ENCODE assay signal across 14 mouse cellular contexts in the genomic region with DNA sequence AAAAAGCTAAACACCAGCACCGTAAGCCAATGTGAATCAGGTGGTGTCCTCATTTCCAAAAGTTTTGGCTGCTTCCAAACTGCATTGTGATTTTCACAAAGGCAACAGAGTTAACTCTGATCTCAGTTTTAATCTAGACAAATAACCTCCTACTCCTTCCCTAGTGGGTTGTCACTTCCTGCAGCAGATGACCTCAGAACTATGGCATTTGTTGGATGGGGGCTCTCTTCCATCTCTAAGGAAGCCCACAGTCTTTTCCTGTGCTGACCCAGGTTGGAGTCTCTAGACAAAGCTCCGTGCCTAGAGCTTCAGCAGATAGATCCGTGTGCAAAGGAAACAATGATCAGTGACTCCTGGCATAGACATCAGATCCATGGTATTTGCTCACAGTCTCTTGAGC. TPM values are rescaled to one million over a fixed set of nuclear protein-coding genes. Genes with fewer than 3 reads are reported as not detected.
A peak's percentile ranks its signal among the peaks of the same experiment; 100 is the strongest.
DNase-seq lines count a peak whose midpoint lies in the region; ATAC-seq and TF ChIP-seq lines count a peak whose summit lies in the region.
"Had no signal": no experiment of that assay in that cellular context is flagged by ENCODE, and none has a peak within 500 bp of the region (broad histone marks: within the 10 kb centered on the region; RNA-seq: fewer than 3 reads in every experiment).

No protein-coding gene starts in this region.

- no peaks in the 10 kb centered on the region for H3K79me2 ChIP-seq in MEL (ENCODE audit: control insufficient read depth, insufficient read depth, low read length, poor library complexity)

- DNase-seq in intestine, embryonic 14.5 days (ENCODE audit: low spot score), result peak; percentile 36
- DNase-seq in MEL (ENCODE audit: low read depth, low spot score), result peak; percentile 13
- DNase-seq in liver, embryonic 14.5 days (ENCODE audit: low read depth in 3 of 3, low spot score in 3 of 3), result no peak
- DNase-seq in adrenal gland, postnatal 4 days (ENCODE audit: low spot score in 2 of 2), result no peak
- DNase-seq in gastrocnemius, postnatal 4 days (ENCODE audit: low spot score in 2 of 2), result no peak
- DNase-seq in layer of hippocampus, adult 8-10 months (ENCODE audit: low spot score in 2 of 2), result no peak
- DNase-seq: adrenal gland, postnatal 14 days; cerebellum, adult 11 months; kidney, postnatal 14 days; layer of hippocampus, postnatal 36 days; thymus, postnatal 14 days had no signal

- no peak overlapping the region for H3K4me2 ChIP-seq in intestine, embryonic 14.5 days (ENCODE audit: low read length)
- H3K4me2 ChIP-seq in intestine, embryonic 15.5 days (replicated peaks), result no peak overlapping the region
- H3K4me2 ChIP-seq in heart, embryonic 15.5 days, result no peak overlapping the region
- peak overlapping the region; percentile 63 for H3K4me2 ChIP-seq in liver, embryonic 14.5 days (ENCODE audit: low read depth)
- H3K4me2 ChIP-seq: neural tube, embryonic 13.5 days had no signal

- H3K9me3 ChIP-seq in intestine, embryonic 14.5 days (ENCODE audit: control insufficient read depth, low read length), result no peaks in the 10 kb centered on the region
- no peaks in the 10 kb centered on the region for H3K9me3 ChIP-seq in intestine, embryonic 15.5 days
- H3K9me3 ChIP-seq in MEL (replicated peaks; ENCODE audit: insufficient read depth, low read length), result no peaks in the 10 kb centered on the region
- no peaks in the 10 kb centered on the region for H3K9me3 ChIP-seq in heart, embryonic 15.5 days (replicated peaks)
- H3K9me3 ChIP-seq in liver, embryonic 14.5 days (ENCODE audit: control insufficient read depth, low read length), result no peaks in the 10 kb centered on the region
- H3K9me3 ChIP-seq: neural tube, embryonic 13.5 days had no signal

- TF ChIP-seq CTCF in MEL (IDR thresholded peaks at IDR 0.05 in 2 of 3, conservative IDR thresholded peaks at IDR 0.05 in 1 of 3; ENCODE audit: control insufficient read depth in 1 of 3, insufficient read depth in 1 of 3, low read depth in 2 of 3, low read length in 3 of 3, poor library complexity in 1 of 3, severe bottlenecking in 1 of 3), result no peak
- TF ChIP-seq CTCF in liver, embryonic 14.5 days (IDR thresholded peaks at IDR 0.05; ENCODE audit: low read depth), result no peak

- no peak for TF ChIP-seq EP300 in MEL (IDR thresholded peaks at IDR 0.05; ENCODE audit: low read depth in 1 of 2, low read length in 2 of 2)
- no peak for TF ChIP-seq EP300 in liver, embryonic 14.5 days (IDR thresholded peaks at IDR 0.05; ENCODE audit: low read depth)

- H3K9ac ChIP-seq in intestine, embryonic 14.5 days (ENCODE audit: low read length), result no peak overlapping the region
- no peak overlapping the region for H3K9ac ChIP-seq in intestine, embryonic 15.5 days
- no peak overlapping the region for H3K9ac ChIP-seq in MEL (ENCODE audit: control insufficient read depth, low read depth, low read length, poor library complexity, severe bottlenecking)
- H3K9ac ChIP-seq in heart, embryonic 15.5 days, result no peak overlapping the region
- H3K9ac ChIP-seq in liver, embryonic 14.5 days (replicated peaks), result peak overlapping the region; percentile 50
- H3K9ac ChIP-seq: neural tube, embryonic 13.5 days had no signal

- TF ChIP-seq POLR2A in MEL (IDR thresholded peaks at IDR 0.05; ENCODE audit: control insufficient read depth in 1 of 2, insufficient read depth in 1 of 2, low read depth in 1 of 2, low read length in 2 of 2, poor library complexity in 1 of 2), result no peak

- WGBS in intestine, embryonic 14.5 days, result 61% methylated on average over 3 of the region's 3 CpGs
- WGBS in intestine, embryonic 15.5 days, result 55% methylated on average over 3 of the region's 3 CpGs
- 53% methylated on average over 3 of the region's 3 CpGs for WGBS in heart, embryonic 15.5 days
- WGBS in liver, embryonic 14.5 days (ENCODE audit: insufficient replicate concordance), result 41% methylated on average over 3 of the region's 3 CpGs

- H3K27ac ChIP-seq in intestine, embryonic 14.5 days (ENCODE audit: low read depth), result no peak overlapping the region
- no peak overlapping the region for H3K27ac ChIP-seq in intestine, embryonic 15.5 days
- H3K27ac ChIP-seq in MEL (ENCODE audit: control insufficient read depth, low read depth, low read length), result peak overlapping the region; percentile 45
- H3K27ac ChIP-seq in heart, embryonic 15.5 days, result no peak overlapping the region
- peak overlapping the region; percentile 94 for H3K27ac ChIP-seq in liver, embryonic 14.5 days
- H3K27ac ChIP-seq: neural tube, embryonic 13.5 days had no signal

- 0 out of 2 replicates have a peak, but pooled peaks cover 2% of the 10 kb centered on the region for H3K4me1 ChIP-seq in intestine, embryonic 14.5 days (replicated peaks; ENCODE audit: control insufficient read depth, insufficient read depth, low read length)
- H3K4me1 ChIP-seq in intestine, embryonic 15.5 days (replicated peaks), result no peaks in the 10 kb centered on the region
- peaks cover 11 to 14% of the 10 kb centered on the region in 2 experiments for H3K4me1 ChIP-seq in MEL (ENCODE audit: control insufficient read depth in 1 of 2, insufficient read depth in 2 of 2, low read length in 2 of 2)
- peaks cover 4% of the 10 kb centered on the region; the same call in 1 of the 2 replicates for H3K4me1 ChIP-seq in heart, embryonic 15.5 days (replicated peaks)
- peaks cover 49 to 54% of the 10 kb centered on the region in 2 experiments for H3K4me1 ChIP-seq in liver, embryonic 14.5 days (replicated peaks; ENCODE audit: control insufficient read depth in 2 of 2, insufficient read depth in 2 of 2, low read length in 1 of 2)
- H3K4me1 ChIP-seq: neural tube, embryonic 13.5 days had no signal

- ATAC-seq in intestine, embryonic 14.5 days (replicated peaks; ENCODE audit: low FRiP score, low TSS enrichment, low read depth), result no peak
- no peak for ATAC-seq in intestine, embryonic 15.5 days
- peak; percentile 43; the same call in 1 of the 2 replicates for ATAC-seq in heart, embryonic 15.5 days (replicated peaks; ENCODE audit: insufficient number of reproducible peaks, insufficient read depth, low FRiP score, low read depth)
- ATAC-seq in liver, embryonic 14.5 days (ENCODE audit: insufficient read depth), result no peak

- no peak for TF ChIP-seq RAD21 in MEL (IDR thresholded peaks at IDR 0.05; ENCODE audit: low read depth, low read length)

- H3K27me3 ChIP-seq in intestine, embryonic 14.5 days (replicated peaks; ENCODE audit: control insufficient read depth, insufficient read depth, low read length), result no peaks in the 10 kb centered on the region
- H3K27me3 ChIP-seq in intestine, embryonic 15.5 days (replicated peaks), result no peaks in the 10 kb centered on the region
- no peaks in the 10 kb centered on the region for H3K27me3 ChIP-seq in MEL (ENCODE audit: control insufficient read depth in 1 of 2, insufficient read depth in 2 of 2, low read length in 2 of 2)
- H3K27me3 ChIP-seq in heart, embryonic 15.5 days, result no peaks in the 10 kb centered on the region
- H3K27me3 ChIP-seq in liver, embryonic 14.5 days (ENCODE audit: control insufficient read depth, insufficient read depth, low read length), result no peaks in the 10 kb centered on the region
- H3K27me3 ChIP-seq: neural tube, embryonic 13.5 days had no signal

- no peak overlapping the region for H3K4me3 ChIP-seq in intestine, embryonic 14.5 days (ENCODE audit: low read depth, low read length)
- no peak overlapping the region for H3K4me3 ChIP-seq in intestine, embryonic 15.5 days (replicated peaks)
- H3K4me3 ChIP-seq in MEL (ENCODE audit: control insufficient read depth in 1 of 2, insufficient read depth in 1 of 2, low read depth in 2 of 2, low read length in 2 of 2), result no peak overlapping the region
- H3K4me3 ChIP-seq in heart, embryonic 15.5 days, result no peak overlapping the region
- no peak overlapping the region for H3K4me3 ChIP-seq in liver, embryonic 14.5 days (ENCODE audit: insufficient read depth in 1 of 2, low read depth in 2 of 2, low read length in 2 of 2)
- H3K4me3 ChIP-seq: neural tube, embryonic 13.5 days had no signal

- H3K36me3 ChIP-seq in intestine, embryonic 14.5 days (ENCODE audit: control insufficient read depth, insufficient read depth, low read length), result no peaks in the 10 kb centered on the region
- H3K36me3 ChIP-seq in intestine, embryonic 15.5 days, result no peaks in the 10 kb centered on the region
- peaks cover 0 to 23% of the 10 kb centered on the region in 2 experiments; a peak in 2 of 4 replicates for H3K36me3 ChIP-seq in MEL (ENCODE audit: control insufficient read depth in 1 of 2, insufficient read depth in 2 of 2, low read length in 2 of 2)
- H3K36me3 ChIP-seq in heart, embryonic 15.5 days, result no peaks in the 10 kb centered on the region
- H3K36me3 ChIP-seq in liver, embryonic 14.5 days (replicated peaks; ENCODE audit: control insufficient read depth, insufficient read depth, low read depth), result no peaks in the 10 kb centered on the region
- H3K36me3 ChIP-seq: neural tube, embryonic 13.5 days had no signal

TF ChIP-seq in MEL, 35 proteins besides CTCF, POLR2A, EP300 and RAD21 (continues in another document):
- TF ChIP-seq MYC (IDR thresholded peaks at IDR 0.05; ENCODE audit: low read depth, low read length), result no peak
- no peak for TF ChIP-seq MXI1 (IDR thresholded peaks at IDR 0.05; ENCODE audit: low read depth, low read length)
- TF ChIP-seq GABPA (IDR thresholded peaks at IDR 0.05; ENCODE audit: low read depth, low read length), result no peak
- no peak for TF ChIP-seq RCOR1 (IDR thresholded peaks at IDR 0.05; ENCODE audit: low read depth, low read length)
- TF ChIP-seq JUND (IDR thresholded peaks at IDR 0.05; ENCODE audit: low read depth, low read length), result no peak
- TF ChIP-seq ZNF384 (IDR thresholded peaks at IDR 0.05; ENCODE audit: low read depth, low read length), result no peak
- no peak for TF ChIP-seq CHD2 (IDR thresholded peaks at IDR 0.05; ENCODE audit: low read length)
- TF ChIP-seq TCF12 (IDR thresholded peaks at IDR 0.05; ENCODE audit: low read depth, low read length), result no peak
- no peak for TF ChIP-seq USF1 (IDR thresholded peaks at IDR 0.05; ENCODE audit: low read depth, low read length)
- TF ChIP-seq MEF2A (IDR thresholded peaks at IDR 0.05; ENCODE audit: extremely low read depth, insufficient replicate concordance, low read depth, low read length, poor library complexity, severe bottlenecking), result no peak

RNA-seq across cellular contexts. Expression of a gene that starts 31.1 kb away (rescaled TPM):
- 38.1 and 38.3 TPM in 2 replicates for polyA plus RNA-seq in intestine, embryonic 14.5 days (2014; fragmentation: Nextera tagmentation; extraction: Ambion mirVana)
- 29.7 and 31.6 TPM in 2 replicates for polyA plus RNA-seq in intestine, embryonic 15.5 days (2015; fragmentation: Nextera tagmentation; extraction: Ambion mirVana)
- 9.2 and 9.4 TPM in 2 replicates for total RNA-seq in MEL (2012; rRNA removed)
- polyA plus RNA-seq in MEL (2012; ENCODE audit: insufficient read depth in 1 of 2, insufficient read length in 2 of 2, low read depth in 1 of 2, low replicate concordance in 2 of 2, missing spikeins in 1 of 2), result 10 to 100 TPM in 1 of 2 experiments, not detected in 1; 12.4 TPM
- polyA plus RNA-seq in heart, embryonic 15.5 days (2015; fragmentation: Nextera tagmentation; extraction: Ambion mirVana), result 23.5 and 30.6 TPM in 2 replicates
- polyA plus RNA-seq in liver, embryonic 14.5 days (2012; rRNA removed), result 8.4 and 9.2 TPM in 2 replicates
- 9.0 and 10.5 TPM in 2 replicates for polyA plus RNA-seq in liver, embryonic 14.5 days (2014; fragmentation: Nextera tagmentation; extraction: Ambion mirVana)
- total RNA-seq in adrenal gland, postnatal 4 days (2021), result 10 to 100 TPM; 38.6 to 46.3 TPM
- 10 to 100 TPM; 40.6 to 46.5 TPM for total RNA-seq in gastrocnemius, postnatal 4 days (2021)
- 10 to 100 TPM; 40.5 to 50.5 (median 48.8) TPM for total RNA-seq in layer of hippocampus, adult 8-10 months (2022)

Comparison
In these comparisons a context has a peak if more than half of its experiments do, and no peak if none do; other contexts are left out.
1. DNase-seq: peak in intestine, embryonic 14.5 days (single experiment) and MEL (single experiment); none in liver, embryonic 14.5 days (0 of 3), adrenal gland, postnatal 4 days (0 of 2), gastrocnemius, postnatal 4 days (0 of 2) and layer of hippocampus, adult 8-10 months (0 of 2).
2. H3K27ac ChIP-seq: peak in MEL (single experiment) and liver, embryonic 14.5 days (single experiment); none in intestine, embryonic 14.5 days (single experiment), intestine, embryonic 15.5 days (single experiment) and heart, embryonic 15.5 days (single experiment).